Mouse (Mus musculus): ENCODE data around the gene Cyct. TPM values are rescaled to one million over a fixed set of nuclear protein-coding genes. Genes with fewer than 3 reads are reported as not detected.

The Cyct gene
- polyA plus RNA-seq, 1 experiment = not detected

DNA sequence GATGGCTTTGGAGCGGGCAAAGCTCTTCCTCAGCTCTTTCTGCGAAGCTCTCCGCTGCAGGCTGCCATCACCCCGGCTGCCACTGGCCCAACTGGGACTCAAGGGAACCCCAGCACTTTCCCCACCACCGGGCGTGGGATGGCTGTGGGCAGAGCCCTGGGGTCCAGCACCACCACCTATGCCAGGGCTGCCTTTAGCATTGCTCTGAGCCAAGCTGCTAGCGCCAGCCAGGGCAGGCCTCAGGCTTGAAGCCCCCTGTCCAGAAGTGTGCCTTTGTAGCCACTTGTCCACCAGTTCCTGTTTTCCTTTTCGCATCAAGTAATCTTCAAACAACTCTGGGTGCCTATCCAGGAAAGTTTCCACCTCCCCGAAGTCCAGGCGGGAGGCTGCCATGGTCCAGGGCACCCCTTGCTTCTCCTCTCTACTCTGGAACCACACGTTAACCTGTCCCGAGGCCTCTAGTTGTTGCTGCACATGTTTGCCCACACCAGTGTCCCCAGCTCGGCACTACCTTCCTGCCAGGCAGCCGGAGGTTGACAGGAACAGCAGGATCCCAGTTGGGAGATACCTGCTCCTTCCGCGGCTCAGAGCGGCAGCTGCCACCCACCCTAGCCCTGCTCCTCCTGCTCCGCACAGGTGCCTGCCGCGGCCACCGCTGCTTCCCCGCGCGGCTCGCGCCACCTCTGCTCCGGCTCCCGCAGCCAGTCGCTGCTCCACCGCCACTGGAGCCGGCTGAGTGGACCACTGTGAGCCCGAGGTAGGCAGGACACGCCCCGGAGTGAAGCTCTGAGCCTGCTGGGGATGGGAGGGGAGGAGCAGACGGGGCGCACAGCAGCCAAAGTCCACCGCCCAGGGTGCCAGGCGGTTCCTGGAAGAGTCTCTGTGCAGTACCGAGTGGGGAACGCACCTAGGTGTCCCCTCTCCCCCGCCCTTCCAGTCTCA is 21.8 kb downstream of the Cyct start, which contains the start of gene Pde11a:
Pde11a (minus strand) TSS at position 560 of the 942 bp plus-strand sequence.
- no peak for DNase-seq (ENCODE audit: low spot score)

DNA sequence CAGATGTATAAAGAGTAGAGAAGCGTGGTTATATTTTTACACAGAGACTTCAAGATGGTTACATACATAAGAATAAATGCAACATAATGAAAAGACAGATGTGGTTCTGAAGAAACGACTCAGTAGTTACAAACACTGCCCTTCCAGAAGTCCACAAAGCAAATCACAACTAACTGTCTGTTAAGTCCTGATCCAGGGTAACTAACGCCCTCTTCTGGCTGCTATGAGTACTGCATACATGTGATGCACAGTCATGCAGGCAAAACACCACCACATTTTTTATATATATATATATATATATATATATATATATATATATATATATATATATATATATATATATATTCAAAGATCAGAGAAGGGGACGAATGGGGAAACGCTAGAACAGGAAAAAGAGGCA is 25.7 kb downstream of the Cyct start:
- no peak for DNase-seq (ENCODE audit: low spot score)

DNA sequence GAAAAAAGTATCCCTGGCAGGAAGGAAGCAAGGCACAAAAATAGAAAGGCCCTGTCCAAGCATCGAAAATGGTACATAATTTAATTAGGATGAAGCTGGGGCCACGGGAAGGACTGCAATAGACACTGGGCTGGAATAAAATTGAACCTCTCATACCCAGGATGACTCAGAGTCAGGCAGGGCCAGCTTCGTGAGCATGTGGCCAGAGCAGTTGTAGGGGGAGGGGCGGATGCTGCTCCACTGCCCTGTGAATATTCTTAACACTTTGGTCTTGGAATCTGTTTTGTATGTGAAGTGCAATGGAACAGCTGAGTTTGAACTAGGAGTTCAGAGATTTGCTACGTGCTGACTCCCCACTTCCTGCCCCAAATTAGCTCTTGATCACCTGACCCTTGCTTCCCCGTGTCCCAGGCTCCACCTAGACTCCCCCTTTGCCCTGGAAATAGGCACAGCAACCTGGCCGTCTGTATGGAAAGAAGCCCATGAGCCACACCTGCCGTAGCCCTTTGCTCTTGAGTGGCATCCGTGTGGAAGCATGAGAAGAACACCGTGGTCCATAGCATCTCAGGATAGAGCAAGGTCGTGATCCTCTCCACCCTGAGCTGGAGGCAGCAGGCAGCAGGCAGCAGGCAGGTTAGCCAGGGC is 28.0 kb downstream of the Cyct start:
- no peak for DNase-seq (ENCODE audit: low spot score)

DNA sequence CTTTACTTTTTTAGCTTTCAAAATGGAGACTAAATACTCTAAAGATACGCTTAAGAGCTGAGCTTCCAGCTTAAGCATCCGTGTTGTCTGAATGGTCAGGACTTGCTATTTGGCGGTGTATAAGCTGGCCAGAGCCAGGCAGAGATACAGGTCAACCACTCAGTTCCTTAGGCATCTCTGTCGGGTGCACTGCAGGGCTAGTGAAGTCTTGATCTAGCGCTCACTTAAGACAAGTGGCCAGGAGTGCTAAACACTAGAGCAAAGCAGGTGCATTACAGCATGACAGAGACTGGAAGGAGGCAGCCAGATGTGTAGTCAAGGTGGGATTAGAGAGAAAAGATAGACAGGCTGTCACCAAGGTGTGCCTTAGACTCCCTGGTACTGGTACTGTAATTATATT is 30.2 kb downstream of the Cyct start:
- DNase-seq (ENCODE audit: low spot score) = no peak

DNA sequence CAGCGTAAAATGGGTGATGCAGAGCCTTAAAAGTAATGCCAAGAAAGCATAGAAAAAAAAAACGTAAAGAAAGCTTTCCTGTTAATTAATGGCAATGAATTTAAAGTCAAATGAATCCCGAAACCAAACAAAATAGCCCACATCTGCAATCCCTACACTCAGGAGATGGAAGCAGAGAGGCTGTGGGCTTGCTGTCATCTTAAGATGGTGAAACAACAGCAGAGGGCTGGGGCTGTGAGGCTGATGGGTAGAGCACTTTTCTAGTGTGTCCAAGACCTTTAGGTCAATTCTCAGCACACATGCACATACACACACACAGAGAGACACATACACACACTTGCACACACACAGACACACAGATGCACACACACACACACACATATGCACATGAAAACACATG is 34.1 kb downstream of the Cyct start:
- no peak for DNase-seq (ENCODE audit: low spot score)

DNA sequence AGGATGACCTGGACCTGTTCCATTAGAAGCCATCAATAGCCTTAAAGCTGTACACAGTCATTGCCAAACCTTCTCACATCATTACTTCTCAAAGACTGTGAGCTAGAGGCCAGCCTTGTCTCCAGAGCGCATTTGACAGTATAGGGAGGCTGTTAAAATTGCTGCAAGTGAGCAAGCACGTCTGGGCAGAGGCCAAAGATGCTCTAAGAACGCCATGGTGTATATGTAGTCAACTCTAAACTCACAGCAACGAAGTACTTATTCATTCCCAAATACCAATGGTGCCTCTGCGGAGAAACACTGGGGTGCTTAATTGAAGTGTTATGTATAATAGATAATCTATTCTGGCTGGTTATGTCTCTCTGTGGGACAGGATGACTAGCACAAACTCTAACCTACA is 35.8 kb downstream of the Cyct start:
- no peak for DNase-seq (ENCODE audit: low spot score)

DNA sequence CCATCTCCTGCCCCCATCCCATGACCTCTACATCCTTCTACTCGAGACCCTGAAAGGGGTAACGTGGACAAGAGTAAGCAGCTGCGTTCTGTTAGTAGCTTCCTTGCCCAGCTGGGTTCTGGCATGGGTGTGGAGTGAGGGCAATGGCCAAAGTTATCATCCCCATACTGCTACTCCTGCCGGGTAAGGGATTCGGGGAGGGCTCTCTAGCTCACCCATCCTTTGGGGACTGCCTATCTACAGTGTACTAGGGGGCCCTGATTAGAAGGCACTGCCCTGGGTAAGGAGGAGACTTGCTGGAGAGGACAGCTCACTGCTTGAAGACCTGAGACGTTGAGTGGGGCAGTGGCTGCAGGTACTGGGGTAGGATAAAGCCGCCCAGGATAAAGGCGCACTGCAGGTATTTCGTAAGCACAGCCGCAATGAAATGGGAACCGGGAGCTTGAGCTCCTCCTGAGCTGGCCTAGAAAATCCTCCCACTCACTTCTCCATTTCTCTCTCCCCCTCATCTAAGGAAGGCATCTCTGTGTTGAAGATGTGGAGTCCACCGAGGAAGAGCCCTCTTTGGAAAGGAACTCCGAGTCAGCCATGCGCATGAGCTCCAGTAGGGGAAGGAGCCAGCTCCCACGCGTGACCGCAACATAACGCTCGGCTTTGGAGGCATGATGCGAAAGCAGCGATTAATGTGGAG is 36.9 kb downstream of the Cyct start:
- DNase-seq (ENCODE audit: low spot score) = no peak

DNA sequence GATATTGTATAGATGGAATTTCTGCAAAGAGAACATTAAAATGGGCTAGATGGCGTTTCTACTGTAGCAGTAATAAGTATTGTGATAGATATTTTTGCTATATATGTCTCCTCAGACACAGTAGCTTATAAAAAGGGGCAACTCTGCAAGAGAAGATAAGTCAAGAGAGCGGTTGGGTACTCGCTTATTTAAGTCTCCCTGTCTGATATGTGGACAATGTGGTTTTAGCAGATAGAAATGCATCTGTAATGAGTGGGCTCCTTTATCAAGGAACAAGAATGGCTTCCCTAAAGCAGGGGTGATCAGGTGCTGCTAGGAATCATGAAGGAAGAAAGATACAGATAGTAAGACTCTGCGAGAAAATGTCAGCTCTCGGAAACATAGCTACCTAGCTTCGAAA is 39.9 kb downstream of the Cyct start:
- DNase-seq (ENCODE audit: low spot score) = no peak

DNA sequence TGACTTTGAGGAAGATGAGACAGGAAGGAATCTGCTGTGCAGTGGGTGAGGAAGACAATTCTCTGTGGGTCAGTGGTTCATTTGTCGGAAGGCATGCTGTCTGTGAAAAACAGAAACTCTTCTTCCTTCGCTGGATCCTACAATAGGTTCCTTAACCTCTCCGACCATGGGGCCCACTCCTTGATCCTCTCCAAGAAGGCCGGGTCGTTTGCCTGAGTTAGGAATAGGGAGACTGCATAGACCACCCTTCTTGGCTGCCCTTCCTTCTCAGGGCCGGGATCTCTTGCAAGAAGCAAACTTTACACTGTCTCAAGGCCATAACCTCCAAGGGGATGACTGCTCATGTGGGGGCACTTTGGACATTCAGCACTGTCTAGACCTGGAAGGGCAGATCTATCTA is 41.0 kb downstream of the Cyct start:
- no peak for DNase-seq (ENCODE audit: low spot score)

Other genes with a start within 250 kb of the Cyct start
- 0.03 and 0.07 TPM in 2 replicates for gene Pde11a, start 21.7 kb downstream of the Cyct start, polyA plus RNA-seq (2012; rRNA removed)
- 23.2 and 24.8 TPM in 2 replicates for gene Rbm45, start 9.5 kb upstream of the Cyct start, polyA plus RNA-seq (2012; rRNA removed)
- gene Osbpl6, start 46.1 kb upstream of the Cyct start, polyA plus RNA-seq (2012; rRNA removed) = 4.7 and 4.8 TPM in 2 replicates

Measured in urinary bladder, adult 2 months (tissue).